8 mouse cellular contexts compared by ENCODE assay signal in the genomic region with DNA sequence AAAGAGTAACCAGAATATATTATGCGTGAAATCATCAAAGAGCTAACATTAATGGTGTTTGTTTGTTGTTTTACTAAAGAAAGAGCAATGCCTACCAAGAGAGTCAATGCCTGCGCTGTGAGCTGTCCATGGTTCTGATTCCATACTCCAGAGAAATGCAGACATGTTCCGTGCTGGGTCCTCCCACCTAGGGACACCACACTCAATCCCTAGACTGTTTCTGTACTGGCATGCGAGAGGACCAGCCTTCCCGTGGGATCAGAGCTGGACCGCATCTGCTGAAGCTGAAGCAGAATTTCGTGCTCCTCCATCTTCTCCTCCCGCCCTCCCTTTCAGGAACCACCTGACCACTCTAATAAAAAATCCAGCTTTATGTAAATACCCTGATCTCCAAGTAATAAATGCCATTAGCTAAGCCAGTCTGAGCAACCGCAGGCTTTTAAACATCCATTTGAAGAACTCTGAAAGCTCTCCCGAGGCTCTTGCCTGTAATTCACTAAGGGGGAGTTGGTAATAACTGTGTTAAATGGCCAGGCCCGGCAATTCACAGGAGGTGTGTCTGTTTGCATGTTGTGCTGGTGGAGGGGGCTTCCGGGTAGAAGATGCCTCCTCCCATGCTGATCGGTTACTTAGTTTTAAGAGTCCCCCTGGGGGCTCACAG. TPM values are rescaled to one million over a fixed set of nuclear protein-coding genes. Genes with fewer than 3 reads are reported as not detected.
DNase-seq lines count a peak whose midpoint lies in the region; ATAC-seq and TF ChIP-seq lines count a peak whose summit lies in the region.
"Had no signal": no experiment of that assay in that cellular context is flagged by ENCODE, and none has a peak within 500 bp of the region (broad histone marks: within the 10 kb centered on the region; RNA-seq: fewer than 3 reads in every experiment).

No protein-coding gene starts in this region.

- H3K9me3 ChIP-seq in hindbrain, embryonic 11.5 days (ENCODE audit: control insufficient read depth, low read length), result no peaks in the 10 kb centered on the region
- H3K9me3 ChIP-seq in neural tube, embryonic 12.5 days, result no peaks in the 10 kb centered on the region

- no peaks in the 10 kb centered on the region for H3K36me3 ChIP-seq in hindbrain, embryonic 11.5 days (ENCODE audit: control insufficient read depth, insufficient read depth, low read length)
- H3K36me3 ChIP-seq in liver, adult 2 months (ENCODE audit: control insufficient read depth, insufficient read depth, low read length), result no peaks in the 10 kb centered on the region
- no peaks in the 10 kb centered on the region for H3K36me3 ChIP-seq in neural tube, embryonic 12.5 days

- no peak overlapping the region for H3K27ac ChIP-seq in hindbrain, embryonic 11.5 days (ENCODE audit: low read depth, low read length)
- H3K27ac ChIP-seq in liver, adult 2 months (replicated peaks; ENCODE audit: insufficient read depth, low read depth, low read length), result no peak overlapping the region
- no peak overlapping the region for H3K27ac ChIP-seq in neural tube, embryonic 12.5 days

- H3K4me3 ChIP-seq in hindbrain, embryonic 11.5 days (ENCODE audit: low read depth, low read length), result no peak overlapping the region
- no peak overlapping the region for H3K4me3 ChIP-seq in liver, adult 2 months (ENCODE audit: insufficient read depth, low read depth, low read length)
- H3K4me3 ChIP-seq in neural tube, embryonic 12.5 days, result no peak overlapping the region

- H3K4me1 ChIP-seq in hindbrain, embryonic 11.5 days (replicated peaks; ENCODE audit: control insufficient read depth, insufficient read depth, low read length), result no peaks in the 10 kb centered on the region
- H3K4me1 ChIP-seq in liver, adult 2 months (ENCODE audit: control insufficient read depth, insufficient read depth, low read length), result no peaks in the 10 kb centered on the region
- H3K4me1 ChIP-seq in neural tube, embryonic 12.5 days, result 0 out of 2 replicates have a peak, but pooled peaks cover 3% of the 10 kb centered on the region

- TF ChIP-seq POLR2A in liver, adult 2 months (IDR thresholded peaks at IDR 0.05; ENCODE audit: extremely low read depth, insufficient read depth, low read length), result no peak

- no peak overlapping the region for H3K9ac ChIP-seq in hindbrain, embryonic 11.5 days (ENCODE audit: low read depth, low read length)
- H3K9ac ChIP-seq in liver, adult 2 months (ENCODE audit: low read depth, low read length), result no peak overlapping the region
- no peak overlapping the region for H3K9ac ChIP-seq in neural tube, embryonic 12.5 days

- H3K79me2 ChIP-seq in liver, adult 2 months (ENCODE audit: control insufficient read depth, insufficient read depth, low read length), result no peaks in the 10 kb centered on the region

- H3K27me3 ChIP-seq in hindbrain, embryonic 11.5 days (ENCODE audit: control insufficient read depth, insufficient read depth, low read length), result no peaks in the 10 kb centered on the region; the same call in 1 of the 2 replicates
- H3K27me3 ChIP-seq in liver, adult 2 months (ENCODE audit: control insufficient read depth, insufficient read depth, low read length), result no peaks in the 10 kb centered on the region; the same call in 1 of the 2 replicates
- H3K27me3 ChIP-seq in neural tube, embryonic 12.5 days (replicated peaks), result peaks cover 24% of the 10 kb centered on the region

- ATAC-seq in hindbrain, embryonic 11.5 days (ENCODE audit: low FRiP score), result no peak
- ATAC-seq in neural tube, embryonic 12.5 days (ENCODE audit: low FRiP score, low read depth), result peak; percentile 61

- WGBS in hindbrain, embryonic 11.5 days, result 27% methylated on average over 13 of the region's 13 CpGs
- WGBS in liver, adult 2 months, result 31% methylated on average over 13 of the region's 13 CpGs
- 13% methylated on average over 13 of the region's 13 CpGs for WGBS in neural tube, embryonic 12.5 days

- TF ChIP-seq CTCF in liver, adult 2 months (IDR thresholded peaks at IDR 0.05; ENCODE audit: low read depth, low read length), result no peak

- peak; percentile 68 for DNase-seq in Muller cell, postnatal 12 days (ENCODE audit: inconsistent ontology term)
- DNase-seq in adrenal gland, postnatal 25 days, result peak; percentile 47
- peak; percentile 64 for DNase-seq in hindbrain, embryonic 11.5 days (ENCODE audit: low spot score)
- DNase-seq in liver, adult 2 months (ENCODE audit: extremely low read depth, low read depth, low spot score), result peak; percentile 12
- DNase-seq in cerebellum, adult 18-20 months, result no peak
- DNase-seq in c-Kit-positive CD71-positive TER-119-positive erythroid progenitor cells, embryonic 14.5 days (ENCODE audit: low spot score), result no peak

- H3K4me2 ChIP-seq in hindbrain, embryonic 11.5 days (replicated peaks; ENCODE audit: low read depth, low read length), result no peak overlapping the region
- H3K4me2 ChIP-seq in neural tube, embryonic 12.5 days (replicated peaks), result no peak overlapping the region

RNA-seq across cellular contexts. Expression of a gene that starts 40.0 kb away (rescaled TPM):
- not detected in 2 replicates for total RNA-seq in adrenal gland, postnatal 25 days (2021)
- polyA plus RNA-seq in hindbrain, embryonic 11.5 days (2014; fragmentation: Nextera tagmentation; extraction: Ambion mirVana), result 1.9 and 2.9 TPM in 2 replicates
- not detected in 2 replicates for total RNA-seq in liver, adult 2 months (2014; rRNA removed)
- not detected in 2 replicates for polyA plus RNA-seq in liver, adult 2 months (2012; rRNA removed)
- polyA plus RNA-seq in neural tube, embryonic 12.5 days (2016; fragmentation: Nextera tagmentation; extraction: Ambion mirVana), result 3.5 and 4.4 TPM in 2 replicates
- polyA plus RNA-seq: small intestine, adult 2 months had no signal

RNA-seq across cellular contexts. Expression of a gene that starts 54.1 kb away (rescaled TPM):
- total RNA-seq in adrenal gland, postnatal 25 days (2021), result 9.9 and 14.8 TPM in 2 replicates
- 13.7 and 16.7 TPM in 2 replicates for polyA plus RNA-seq in hindbrain, embryonic 11.5 days (2014; fragmentation: Nextera tagmentation; extraction: Ambion mirVana)
- total RNA-seq in liver, adult 2 months (2014; rRNA removed), result 6.3 and 6.9 TPM in 2 replicates
- polyA plus RNA-seq in liver, adult 2 months (2012; rRNA removed), result 3.4 and 4.6 TPM in 2 replicates
- polyA plus RNA-seq in neural tube, embryonic 12.5 days (2016; fragmentation: Nextera tagmentation; extraction: Ambion mirVana), result 20.3 and 20.5 TPM in 2 replicates

RNA-seq across cellular contexts. Expression of a gene that starts 58.0 kb away (rescaled TPM):
- total RNA-seq in adrenal gland, postnatal 25 days (2021), result not detected in 2 replicates
- 0.37 and 0.54 TPM in 2 replicates for polyA plus RNA-seq in hindbrain, embryonic 11.5 days (2014; fragmentation: Nextera tagmentation; extraction: Ambion mirVana)
- not detected in 2 replicates for total RNA-seq in liver, adult 2 months (2014; rRNA removed)
- polyA plus RNA-seq in liver, adult 2 months (2012; rRNA removed), result not detected in 2 replicates
- polyA plus RNA-seq in neural tube, embryonic 12.5 days (2016; fragmentation: Nextera tagmentation; extraction: Ambion mirVana), result 0.25 and 0.52 TPM in 2 replicates
- polyA plus RNA-seq: small intestine, adult 2 months had no signal

Comparison
In these comparisons a context has a peak if more than half of its experiments do, and no peak if none do; other contexts are left out.
1. DNase-seq: peak in Muller cell, postnatal 12 days (single experiment), adrenal gland, postnatal 25 days (single experiment), hindbrain, embryonic 11.5 days (single experiment) and liver, adult 2 months (single experiment); none in cerebellum, adult 18-20 months (0 of 2) and c-Kit-positive CD71-positive TER-119-positive erythroid progenitor cells, embryonic 14.5 days (single experiment).